Mouse (Mus musculus) intestine, embryonic 16.5 days (tissue): ENCODE measurements around the gene Tmem63a. TPM values are rescaled to one million over a fixed set of nuclear protein-coding genes. Genes with fewer than 3 reads are reported as not detected.

ENCODE experiments used
- ATAC-seq: fragments of 200-750 bp; cut with Nextera tagmentation; 2 replicates; pipeline ENCODE4 v1.8.0; 2017; ENCODE audit warnings: moderate TSS enrichment, moderate library complexity
- H3K27ac ChIP-seq: fragments of 300-500 bp; sonication (generic); 2 replicates; pipeline ENCODE4 v1.5.1; 2014; ENCODE audit warnings: mild to moderate bottlenecking, low read length
- H3K27me3 ChIP-seq: fragments of 300-500 bp; sonication (generic); replicated peaks from 2 replicates; pipeline ENCODE4 v1.6.1; 2014; ENCODE audit warnings: low read length, control low read depth, mixed read lengths; ENCODE audit not compliant: control insufficient read depth, insufficient read depth
- H3K36me3 ChIP-seq: fragments of 300-500 bp; sonication (generic); 2 replicates; pipeline ENCODE4 v1.6.1; 2014; ENCODE audit warnings: low read length, control low read depth; ENCODE audit not compliant: control insufficient read depth, insufficient read depth
- H3K4me1 ChIP-seq: fragments of 300-500 bp; sonication (generic); 2 replicates; pipeline ENCODE4 v1.6.1; 2014; ENCODE audit warnings: low read length, control low read depth, mixed read lengths; ENCODE audit not compliant: control insufficient read depth, insufficient read depth
- H3K4me2 ChIP-seq: fragments of 300-500 bp; sonication (generic); 2 replicates; pipeline ENCODE4 v1.6.1; 2014; ENCODE audit warnings: low read depth, low read length, control low read depth
- H3K4me3 ChIP-seq: fragments of 300-500 bp; sonication (generic); 2 replicates; pipeline ENCODE4 v1.5.1; 2014; ENCODE audit warnings: mild to moderate bottlenecking, low read length
- H3K9ac ChIP-seq: fragments of 300-500 bp; sonication (generic); 2 replicates; pipeline ENCODE4 v1.6.1; 2014; ENCODE audit warnings: low read depth, low read length
- H3K9me3 ChIP-seq: fragments of 300-500 bp; sonication (generic); 2 replicates; pipeline ENCODE4 v1.6.1; 2016; ENCODE audit warnings: low read length, control low read depth; ENCODE audit not compliant: control insufficient read depth
- WGBS: fragments of 180-500 bp; shearing (Covaris S2); extraction: QIAGEN DNeasy Blood & Tissue Kit; methylation state at CpG from one replicate; pipeline ENCODE4 v1.1.7; 2014; 5-methylcytosine and 5-hydroxymethylcytosine counted together
- polyA plus RNA-seq: library from polyadenylated mRNA; unstranded; fragments of >200 nt; fragmentation: Nextera tagmentation; extraction: Ambion mirVana; gene quantifications from 2 replicates; pipeline ENCODE4 v1.2.1, GENCODE M21; 2015

The Tmem63a gene
- polyA plus RNA-seq, 1 experiment from 2014 or later: 14.9 TPM

DNA sequence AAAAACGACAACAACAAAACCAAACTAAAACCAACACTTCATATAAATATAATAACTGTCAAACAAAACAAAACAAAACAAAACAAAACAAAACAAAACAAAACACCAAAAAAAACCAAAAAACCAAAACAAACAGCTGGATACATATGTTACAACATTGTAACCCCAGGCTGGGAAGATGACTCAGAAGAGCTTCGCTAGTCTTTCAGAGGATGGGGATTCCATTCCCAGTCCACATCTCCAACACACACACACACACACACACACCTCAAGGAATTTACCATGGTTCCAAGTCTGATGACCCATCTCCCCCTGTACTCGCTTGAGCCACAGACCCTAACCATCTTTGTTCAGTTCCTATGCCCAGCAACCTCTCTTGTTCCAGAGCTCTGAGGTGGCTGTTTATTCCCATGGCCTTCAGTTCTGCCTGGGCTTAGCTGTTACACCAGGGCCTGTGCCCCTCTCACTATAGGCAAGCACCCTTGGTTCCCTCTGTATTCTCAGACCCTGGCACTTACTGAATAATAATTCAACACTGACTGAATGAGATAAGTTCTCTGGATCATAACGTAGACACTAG lies 67.0 kb downstream of the Tmem63a start:
- no peaks in the 10 kb centered on the region for H3K9me3 ChIP-seq
- H3K27me3 ChIP-seq: no peaks in the 10 kb centered on the region
- WGBS: 87% methylated on average over 4 of the region's 4 CpGs
- no peaks in the 10 kb centered on the region for H3K36me3 ChIP-seq
- H3K4me2 ChIP-seq: no peak overlapping the region
- ATAC-seq: no peak
- no peak overlapping the region for H3K27ac ChIP-seq
- no peak overlapping the region for H3K9ac ChIP-seq
- no peaks in the 10 kb centered on the region; the same call in 1 of the 2 replicates for H3K4me1 ChIP-seq
- no peak overlapping the region for H3K4me3 ChIP-seq

DNA sequence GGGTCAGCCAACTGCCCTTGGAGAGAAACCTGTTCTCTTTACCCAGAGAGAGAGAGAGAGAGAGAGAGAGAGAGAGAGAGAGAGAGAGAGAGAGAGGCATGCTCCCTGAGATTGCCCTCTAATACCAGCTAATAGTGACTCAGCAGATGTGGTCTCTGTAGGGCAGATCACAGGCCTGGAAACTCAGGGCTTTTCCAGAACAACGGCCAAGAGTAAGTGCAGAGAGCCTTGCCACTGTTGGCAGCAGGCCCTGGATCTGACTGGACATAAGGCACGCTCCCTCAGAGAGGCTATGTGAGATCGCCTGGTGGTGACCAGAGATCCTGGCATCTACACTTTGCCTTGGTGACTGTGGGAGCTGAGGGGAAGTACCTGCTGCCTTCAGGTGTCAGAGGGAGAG lies 67.6 kb downstream of the Tmem63a start:
- Histone ChIP-seq H3K27me3 (no peaks in the 10 kb centered on the region), H3K4me2 (no peak overlapping the region), H3K4me1 (no peaks in the 10 kb centered on the region; the same call in 1 of the 2 replicates), H3K36me3 (no peaks in the 10 kb centered on the region), H3K9me3 (no peaks in the 10 kb centered on the region), H3K4me3 (no peak overlapping the region), H3K27ac (no peak overlapping the region), H3K9ac (no peak overlapping the region)
- WGBS: 70% methylated on average over 3 of the region's 3 CpGs
- no peak for ATAC-seq

DNA sequence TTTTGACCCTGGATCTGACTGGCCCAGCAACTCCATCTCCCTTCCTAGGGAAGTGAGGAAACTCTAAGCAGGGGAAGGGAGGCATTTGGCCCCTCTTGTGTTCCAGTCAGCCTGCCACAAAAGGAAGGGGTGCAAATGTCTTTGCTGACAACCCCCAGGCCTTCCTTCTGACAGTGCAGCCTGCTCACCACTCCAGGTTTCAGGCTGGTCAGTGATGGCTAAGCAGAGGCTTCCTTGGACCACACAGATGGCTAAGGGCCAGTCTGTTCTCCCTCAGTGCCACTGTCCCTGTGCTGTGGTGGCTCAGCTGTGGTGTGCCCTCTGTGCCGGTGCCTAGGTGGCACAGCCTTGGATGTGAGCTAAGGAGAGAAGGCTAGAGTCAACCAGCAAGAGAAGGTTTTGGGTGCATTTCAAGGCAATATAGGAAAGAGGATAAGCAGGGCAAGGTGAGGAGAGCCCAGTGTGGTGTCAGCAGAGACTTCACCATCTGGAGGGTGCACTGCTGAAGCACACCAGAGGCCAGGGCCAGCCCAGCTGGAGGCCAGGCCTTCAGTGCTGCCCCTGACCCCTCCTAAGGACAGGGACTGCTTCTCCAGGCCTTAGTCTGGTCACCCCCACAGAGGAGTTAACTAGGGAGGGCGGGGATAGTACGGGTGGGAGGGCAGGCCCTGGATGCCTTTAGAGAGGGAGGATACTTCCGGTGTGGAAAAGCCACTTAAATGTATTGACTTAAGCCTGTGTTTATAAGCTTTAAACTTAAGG lies 68.2 kb downstream of the Tmem63a start:
- WGBS: 57% methylated on average over 4 of the region's 4 CpGs
- Histone ChIP-seq H3K27ac (no peak overlapping the region), H3K4me1 (peaks cover 2% of the 10 kb centered on the region), H3K9me3 (no peaks in the 10 kb centered on the region), H3K4me2 (no peak overlapping the region), H3K4me3 (no peak overlapping the region), H3K9ac (no peak overlapping the region), H3K27me3 (no peaks in the 10 kb centered on the region), H3K36me3 (no peaks in the 10 kb centered on the region)
- no peak; the same call in 1 of the 2 replicates for ATAC-seq

DNA sequence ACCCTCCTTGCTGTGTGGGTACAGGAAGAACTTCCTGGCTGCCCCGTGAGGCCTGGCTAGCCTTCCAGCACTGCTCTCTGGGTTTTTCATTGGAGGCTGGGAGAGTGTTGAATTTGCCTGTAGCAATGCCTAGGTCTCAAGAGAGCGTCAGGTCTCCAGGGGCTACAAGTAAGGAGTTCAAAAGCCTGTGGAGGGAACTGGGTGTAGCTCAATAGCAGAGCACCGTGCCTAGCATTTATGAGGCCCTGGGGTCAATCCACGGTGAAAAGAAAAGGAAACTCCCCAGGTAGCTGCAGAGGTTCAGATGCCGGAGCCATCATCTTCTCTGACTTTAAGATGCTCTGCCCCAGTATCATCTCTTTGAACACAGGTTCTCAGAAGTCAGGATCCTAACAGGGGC lies 69.5 kb downstream of the Tmem63a start:
- Histone ChIP-seq H3K27me3 (no peaks in the 10 kb centered on the region), H3K9ac (no peak overlapping the region), H3K27ac (no peak overlapping the region), H3K4me1 (peaks cover 11% of the 10 kb centered on the region), H3K9me3 (no peaks in the 10 kb centered on the region), H3K4me3 (no peak overlapping the region), H3K4me2 (no peak overlapping the region), H3K36me3 (no peaks in the 10 kb centered on the region)
- no peak for ATAC-seq
- 71% methylated on average over 5 of the region's 5 CpGs for WGBS

DNA sequence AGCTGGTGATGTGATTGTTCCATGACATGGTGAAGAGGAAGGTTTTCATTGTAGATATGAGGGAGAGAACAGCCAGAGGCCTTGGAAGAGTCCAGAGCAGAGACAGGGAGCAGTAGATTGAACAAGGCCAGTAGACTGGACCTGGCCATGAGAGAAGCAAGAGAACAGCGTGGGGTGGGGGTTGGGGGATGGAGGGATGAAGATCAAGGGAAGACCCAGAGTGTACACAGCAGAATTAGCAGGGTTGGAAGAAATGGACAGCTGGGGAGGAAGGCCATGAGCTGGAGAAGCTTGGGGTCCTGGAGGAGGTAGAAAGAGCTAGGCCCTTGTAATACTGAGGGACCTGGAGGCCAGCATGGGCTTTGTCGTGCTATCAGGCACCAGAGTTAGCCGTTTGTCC lies 70.3 kb downstream of the Tmem63a start:
- H3K27ac ChIP-seq: no peak overlapping the region
- H3K4me1 ChIP-seq: peaks cover 19% of the 10 kb centered on the region
- no peak overlapping the region for H3K4me3 ChIP-seq
- ATAC-seq: no peak
- no peak overlapping the region for H3K4me2 ChIP-seq
- no peaks in the 10 kb centered on the region for H3K9me3 ChIP-seq
- H3K27me3 ChIP-seq: no peaks in the 10 kb centered on the region
- H3K9ac ChIP-seq: no peak overlapping the region
- H3K36me3 ChIP-seq: no peaks in the 10 kb centered on the region
- 83% methylated on average over 3 of the region's 3 CpGs for WGBS

DNA sequence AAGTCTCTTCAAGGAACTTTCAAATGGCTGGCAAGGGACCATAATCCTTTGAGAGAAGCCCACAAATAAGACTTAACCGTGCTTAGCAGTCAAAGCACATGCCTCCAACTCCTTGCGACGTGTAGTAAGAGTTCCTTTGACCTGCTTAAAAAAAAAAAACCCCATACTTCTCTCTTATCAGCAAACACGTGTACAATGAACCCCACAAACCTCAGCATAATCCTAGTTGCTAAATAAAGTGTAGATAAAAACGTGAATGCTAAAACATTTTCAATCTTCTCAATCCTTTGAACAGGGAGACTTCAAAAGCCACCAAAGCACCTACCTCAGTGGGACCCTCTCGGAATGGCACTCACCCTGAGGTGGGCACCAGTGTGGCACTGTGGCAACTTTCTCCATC lies 71.3 kb downstream of the Tmem63a start:
- H3K27ac ChIP-seq: no peak overlapping the region
- WGBS: 64% methylated on average over 6 of the region's 6 CpGs
- no peak overlapping the region for H3K4me2 ChIP-seq
- H3K36me3 ChIP-seq: no peaks in the 10 kb centered on the region
- no peak overlapping the region for H3K9ac ChIP-seq
- H3K4me1 ChIP-seq: peaks cover 21% of the 10 kb centered on the region
- H3K27me3 ChIP-seq: no peaks in the 10 kb centered on the region
- no peaks in the 10 kb centered on the region for H3K9me3 ChIP-seq
- no peak overlapping the region for H3K4me3 ChIP-seq
- ATAC-seq: no peak

DNA sequence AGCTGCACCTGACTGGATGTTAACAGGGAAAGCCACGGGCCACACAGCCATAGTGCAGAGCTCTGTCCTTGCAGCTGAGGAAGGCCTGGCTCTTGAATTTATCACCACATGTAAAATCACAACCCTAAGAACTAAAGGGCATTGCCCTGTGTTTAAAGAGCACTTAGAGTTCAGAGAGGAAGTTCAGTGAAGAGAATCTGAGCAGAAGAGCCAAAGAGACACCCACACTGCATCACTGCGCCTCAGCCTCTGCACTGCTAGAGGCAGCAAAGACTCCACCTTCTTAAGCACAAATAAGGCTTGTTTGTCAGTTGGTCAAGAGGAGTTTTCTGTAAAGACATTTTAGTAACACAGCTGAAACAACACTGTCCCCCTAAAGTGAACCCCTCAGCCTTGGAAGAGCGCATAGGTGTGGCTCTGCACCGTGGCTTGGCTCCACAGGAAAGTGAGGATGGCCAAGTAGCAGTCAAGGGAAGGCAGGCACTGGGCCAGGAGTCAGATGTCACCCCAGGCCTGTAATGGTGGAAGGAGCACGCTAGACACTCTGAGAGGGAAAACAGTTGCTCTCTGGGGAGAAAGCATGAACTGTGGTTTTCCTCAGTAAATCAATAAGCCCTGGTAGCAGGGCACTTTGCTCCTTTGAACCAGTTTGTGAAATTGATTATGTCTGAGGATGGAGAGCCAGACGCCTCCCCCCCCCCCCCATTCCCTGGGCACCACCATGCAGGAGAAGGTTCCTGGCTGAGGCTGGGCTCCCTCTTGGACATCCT lies 72.8 kb downstream of the Tmem63a start:
- Histone ChIP-seq H3K4me2 (no peak overlapping the region), H3K27me3 (no peaks in the 10 kb centered on the region), H3K9ac (no peak overlapping the region), H3K27ac (no peak overlapping the region), H3K36me3 (no peaks in the 10 kb centered on the region), H3K4me3 (no peak overlapping the region), H3K4me1 (peaks cover 21% of the 10 kb centered on the region), H3K9me3 (no peaks in the 10 kb centered on the region)
- WGBS: 75% methylated on average over 6 of the region's 6 CpGs
- ATAC-seq: no peak

DNA sequence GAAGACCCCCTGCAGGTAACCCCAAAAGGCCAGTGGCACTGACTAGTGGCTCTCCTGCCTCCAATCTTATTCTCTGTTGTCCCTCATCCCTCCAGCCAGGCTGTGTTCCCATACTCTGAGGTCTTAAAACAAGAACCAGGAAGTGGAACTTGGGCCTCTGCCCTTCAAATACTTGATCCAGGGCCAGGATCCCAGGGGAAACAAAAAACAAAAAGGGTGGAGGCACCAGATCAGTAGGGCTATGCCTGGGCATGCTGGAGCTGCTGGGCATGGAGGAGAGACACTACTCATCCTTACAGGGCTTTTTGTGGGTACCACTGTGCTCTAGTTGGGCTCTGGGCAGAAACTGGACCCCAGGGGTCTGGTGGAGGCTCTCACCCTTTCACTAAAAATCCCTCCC lies 73.4 kb downstream of the Tmem63a start:
- no peak overlapping the region for H3K4me2 ChIP-seq
- ATAC-seq: no peak
- H3K27ac ChIP-seq: no peak overlapping the region

DNA sequence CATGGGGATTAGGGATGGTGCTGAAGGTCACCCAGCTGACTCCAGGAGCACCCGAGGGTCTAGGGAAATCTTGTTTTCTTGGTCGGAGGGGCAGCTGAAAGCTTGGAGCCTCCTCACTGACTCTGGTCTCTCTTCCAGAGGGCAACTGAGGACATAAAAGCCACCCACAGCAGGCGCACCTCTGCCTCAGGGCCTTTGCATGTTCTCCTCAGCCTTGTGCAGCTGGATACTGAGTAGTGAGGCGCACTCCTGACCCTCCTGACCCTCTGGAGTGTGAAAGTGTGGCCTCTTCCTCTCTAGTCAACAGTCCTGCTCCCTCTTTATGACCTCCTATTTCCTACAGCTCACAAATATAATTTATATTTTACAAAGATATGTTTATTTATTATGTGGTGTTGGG lies 73.9 kb downstream of the Tmem63a start:
- no peaks in the 10 kb centered on the region for H3K27me3 ChIP-seq
- H3K36me3 ChIP-seq: no peaks in the 10 kb centered on the region
- H3K4me2 ChIP-seq: 0 out of 2 replicates have a peak overlapping the region, but pooled peaks have one; percentile 98
- no peak overlapping the region for H3K4me3 ChIP-seq
- H3K27ac ChIP-seq: no peak overlapping the region
- H3K9me3 ChIP-seq: no peaks in the 10 kb centered on the region
- 72% methylated on average over 4 of the region's 4 CpGs for WGBS
- no peak overlapping the region for H3K9ac ChIP-seq
- ATAC-seq: no peak
- peaks cover 21% of the 10 kb centered on the region for H3K4me1 ChIP-seq

More for the DNA sequence above, 73.4 kb downstream of the Tmem63a start:
- H3K4me3 ChIP-seq: no peak overlapping the region
- no peaks in the 10 kb centered on the region for H3K9me3 ChIP-seq
- no peaks in the 10 kb centered on the region for H3K27me3 ChIP-seq
- H3K4me1 ChIP-seq: peaks cover 21% of the 10 kb centered on the region
- no peak overlapping the region for H3K9ac ChIP-seq
- H3K36me3 ChIP-seq: no peaks in the 10 kb centered on the region
